Mouse (Mus musculus) cerebellum, adult 2 months (tissue): ENCODE results near the gene Was.

Experiments used
- CTCF ChIP-seq: fragments of 200-500 bp; IDR thresholded peaks from 2 replicates; pipeline ENCODE4 v1.5.1; 2011; ENCODE audit warnings: low read depth, mild to moderate bottlenecking, control low read depth, low read length, moderate library complexity, borderline replicate concordance; ENCODE audit not compliant: insufficient read depth
- POLR2A ChIP-seq: fragments of 200-500 bp; IDR thresholded peaks from 2 replicates; pipeline ENCODE4 v1.6.1; 2011; ENCODE audit warnings: low read length, control low read depth, borderline replicate concordance; ENCODE audit not compliant: insufficient read depth

DNA sequence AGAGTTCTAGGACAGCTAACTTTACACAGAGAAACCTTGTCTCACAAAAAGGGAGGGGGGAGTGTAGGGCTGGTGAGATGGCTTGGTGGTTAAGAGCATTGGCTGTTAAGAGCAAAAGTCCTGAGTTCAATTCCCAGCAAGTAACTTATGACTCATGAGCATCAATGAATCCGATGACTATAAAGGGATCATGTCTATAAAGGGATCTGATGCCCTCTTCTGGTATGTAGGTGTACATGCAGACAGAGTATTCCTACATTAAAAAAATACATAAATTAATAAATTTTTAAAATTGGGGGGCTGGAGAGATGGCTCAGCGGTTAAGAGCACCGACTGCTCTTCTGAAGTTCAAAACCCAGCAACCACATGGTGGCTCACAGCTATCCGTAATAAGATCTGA, 25.0 kb upstream of the Was start:
- TF ChIP-seq CTCF = no peak
- TF ChIP-seq POLR2A = no peak
